Mouse (Mus musculus) subcutaneous adipose tissue, adult 2 months (tissue): Measurements from ENCODE around the gene Hao2. TPM values are rescaled to one million over a fixed set of nuclear protein-coding genes. Genes with fewer than 3 reads are reported as not detected.

Source experiments
- polyA plus RNA-seq: library from polyadenylated mRNA; depleted of rRNA; stranded (reverse); fragments of >200 nt; gene quantifications from 2 replicates; pipeline ENCODE4 v1.2.3, GENCODE M21; 2012; ENCODE audit warnings: low replicate concordance; rRNA removed

The Hao2 gene
- polyA plus RNA-seq: not detected in 2 replicates

DNA sequence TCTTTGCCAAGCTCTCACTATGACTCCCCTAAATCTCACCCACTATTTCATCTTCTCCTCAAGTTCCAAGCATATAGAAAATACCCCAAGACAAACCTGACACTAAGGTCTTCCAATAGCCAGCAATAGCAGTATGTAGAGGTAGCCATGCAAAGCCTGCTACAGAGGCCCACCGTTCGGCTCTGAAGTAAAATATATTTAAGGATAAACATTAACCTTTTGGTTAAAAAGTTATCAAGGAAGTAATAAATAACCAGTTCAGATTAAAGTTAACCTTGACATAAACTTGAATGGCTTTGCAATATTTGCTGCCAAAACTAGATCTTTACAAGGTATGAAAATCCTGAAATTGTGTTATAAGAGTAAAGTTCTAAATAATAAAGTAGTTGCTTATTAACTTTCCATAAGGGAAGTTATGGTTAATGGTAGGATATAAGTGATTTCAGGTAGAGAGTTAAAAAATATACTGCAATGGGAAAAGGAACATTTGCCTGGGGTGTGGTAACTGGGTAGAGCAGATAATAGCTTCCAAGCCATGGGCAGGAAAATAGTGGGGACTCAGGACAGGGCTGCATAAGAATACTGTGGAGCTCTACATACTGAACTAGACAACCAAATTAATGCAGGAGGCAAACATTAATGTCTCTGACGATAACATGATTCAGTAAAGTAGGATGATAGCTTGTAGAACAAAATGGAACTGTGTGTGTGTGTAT lies at the start of gene Hao2:
TSS of gene Hao2 (minus strand) at position 183 of the 716 bp plus-strand sequence.

GRCm38 (mm10) chr3:98859576-98859975 lies 33.5 kb downstream of the Hao2 start, which contains the start of gene Hsd3b1:
TSS of gene Hsd3b1 (minus strand) at chr3:98859794.

Other genes with a start within 250 kb of the Hao2 start
- gene Hsd3b2, start 168.7 kb downstream of the Hao2 start, polyA plus RNA-seq: not detected in 2 replicates
- not detected in 2 replicates for gene Hsd3b3, start 130.1 kb downstream of the Hao2 start, polyA plus RNA-seq
- not detected in 2 replicates for gene Hsd3b6, start 78.8 kb downstream of the Hao2 start, polyA plus RNA-seq
- gene Hsd3b1, start 33.4 kb downstream of the Hao2 start, polyA plus RNA-seq: 0.11 TPM in 1 of 2 replicates, not detected in the other
- 5.1 and 6.0 TPM in 2 replicates for gene Wars2, start 247.8 kb upstream of the Hao2 start, polyA plus RNA-seq